Mouse (Mus musculus): Measurements from ENCODE around the gene Capn8.

The Capn8 gene

DNA sequence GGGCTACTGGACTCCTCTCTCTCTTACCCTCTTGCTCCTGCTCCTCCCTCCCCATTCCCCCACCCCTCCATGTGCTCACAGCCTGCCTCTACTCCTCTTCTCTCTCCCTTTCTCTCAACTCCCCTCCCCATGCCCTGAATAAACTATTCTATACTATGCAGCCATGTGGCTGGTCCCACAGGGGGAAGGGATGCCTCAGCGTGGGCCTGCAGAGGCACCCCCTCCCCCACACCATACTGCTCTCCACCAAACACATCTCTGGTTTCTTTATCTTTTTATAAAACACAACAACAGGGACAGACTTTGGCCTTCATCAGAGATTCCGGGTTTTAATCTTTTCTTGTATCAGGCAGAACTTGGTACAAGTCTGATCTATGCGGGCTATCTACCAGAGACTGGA, 114.4 kb downstream of the Capn8 start:
- DNase-seq (ENCODE audit: low spot score), result no peak

DNA sequence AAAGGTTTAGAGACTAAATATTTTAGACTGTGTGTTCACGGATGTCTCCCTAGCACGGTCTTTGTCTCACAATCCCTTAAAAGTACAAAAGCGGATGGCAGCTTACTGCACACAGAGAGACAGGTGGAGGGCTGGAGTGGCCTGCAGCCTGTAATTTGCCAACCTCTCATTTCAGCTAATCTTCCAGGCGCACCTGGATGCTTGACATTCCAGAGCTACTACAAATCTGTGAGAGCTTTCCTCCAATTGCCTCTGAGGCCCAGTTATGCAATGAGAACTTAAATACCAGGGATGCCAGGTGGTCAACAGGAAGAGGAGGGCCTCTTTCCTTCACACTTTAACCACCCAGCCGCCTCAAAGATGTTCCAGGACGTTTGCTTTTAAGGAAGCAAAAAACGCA, 114.8 kb downstream of the Capn8 start:
- DNase-seq (ENCODE audit: low spot score), result no peak
